Mouse (Mus musculus): ENCODE results near the gene Tbc1d30.

Tbc1d30 gene

DNA sequence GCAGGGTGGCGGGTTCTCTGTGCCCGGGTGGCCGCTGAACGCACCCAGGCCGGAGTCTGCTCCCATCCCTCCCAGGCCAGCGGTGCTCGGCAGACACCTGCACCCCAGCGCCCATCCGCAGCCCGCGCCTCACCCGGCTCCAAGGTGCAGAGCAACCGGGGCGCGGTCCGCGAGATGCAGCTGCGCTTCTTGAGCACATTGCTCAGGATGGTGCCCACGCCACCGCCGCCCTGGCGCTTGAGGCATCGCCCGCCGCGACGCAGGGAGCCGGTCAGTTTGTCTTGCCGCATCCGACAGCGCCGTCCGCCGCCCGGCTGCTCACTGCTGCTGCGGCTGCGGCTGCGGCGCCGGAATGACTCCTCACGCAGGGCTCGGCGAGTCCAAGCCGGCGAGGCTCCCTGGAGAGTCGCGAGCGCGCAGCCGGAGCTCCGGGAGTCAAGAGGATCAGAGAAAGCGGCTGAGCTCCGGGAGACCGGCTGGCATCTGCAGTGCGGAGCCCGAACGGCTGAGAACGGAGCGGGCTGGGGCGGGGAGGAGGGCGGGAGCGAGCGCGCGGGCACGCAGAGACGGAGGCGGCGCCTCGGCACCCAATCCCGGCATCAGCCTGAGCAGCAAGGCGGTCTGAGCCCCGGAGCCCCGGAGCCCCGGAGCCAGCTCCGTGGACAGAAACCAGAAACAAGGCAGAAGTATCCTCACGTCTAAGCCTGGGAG, 40.4 kb downstream of the Tbc1d30 start:
- peak; percentile 82 for DNase-seq

DNA sequence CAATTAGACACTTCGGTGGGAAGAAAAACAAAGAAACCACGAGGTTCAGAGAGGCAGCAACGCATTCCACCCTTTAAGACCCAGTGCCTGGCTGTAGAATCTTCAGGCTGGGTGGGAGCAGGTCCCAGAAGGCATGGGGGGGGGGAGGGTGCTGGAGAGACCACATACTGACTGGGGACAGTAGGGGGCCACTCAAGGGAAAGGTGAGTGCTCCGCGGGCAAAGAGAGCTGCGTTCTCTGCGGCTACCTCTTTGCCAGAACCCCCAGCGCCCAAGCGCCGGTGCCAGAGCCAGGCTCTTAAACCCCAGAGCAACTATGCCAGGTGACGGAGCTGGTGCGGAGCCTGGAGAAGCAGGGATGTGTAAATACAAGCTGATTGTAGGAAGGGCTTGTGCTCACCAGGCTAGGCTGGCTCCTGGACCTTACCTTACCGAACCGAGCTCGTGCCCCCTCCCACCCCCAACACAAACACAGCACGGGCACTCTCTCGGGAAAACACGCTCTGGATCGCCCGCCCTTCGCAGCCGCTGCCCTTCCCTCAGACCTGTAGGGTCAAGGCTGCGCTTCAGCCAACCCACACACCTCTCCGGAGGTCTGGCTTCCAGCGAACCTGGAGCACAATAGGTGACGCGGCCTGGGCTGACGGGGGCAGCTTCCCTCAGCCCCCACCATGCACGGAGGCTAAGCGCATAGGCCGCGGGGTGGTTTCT, 41.1 kb downstream of the Tbc1d30 start:
- peak; percentile 59 for DNase-seq

DNA sequence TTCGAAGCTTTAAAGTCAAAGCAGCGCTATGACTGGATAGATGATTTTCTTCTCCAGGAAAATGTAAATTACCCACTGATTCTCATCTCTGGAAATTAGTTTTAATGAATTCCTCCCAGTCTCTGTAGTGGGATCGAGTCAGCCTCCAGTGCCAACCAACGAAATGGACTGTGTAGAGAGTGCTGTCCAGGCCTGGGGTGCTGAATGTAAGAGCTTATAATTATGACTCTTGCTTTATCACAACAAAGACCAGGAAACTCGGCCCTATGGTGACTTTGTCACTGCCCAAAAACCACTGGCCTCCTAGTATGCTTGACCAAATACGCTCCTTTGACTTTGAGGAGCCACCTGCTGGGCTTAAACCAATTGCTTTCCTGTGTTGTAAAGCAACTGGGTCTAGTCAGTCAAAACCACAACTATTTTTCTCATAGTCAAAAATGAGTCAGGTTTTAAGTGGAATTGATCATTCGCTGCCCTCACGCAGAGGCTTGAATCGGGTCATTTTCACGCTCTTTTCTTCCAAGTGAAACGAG, 41.9 kb downstream of the Tbc1d30 start:
- DNase-seq: no peak

DNA sequence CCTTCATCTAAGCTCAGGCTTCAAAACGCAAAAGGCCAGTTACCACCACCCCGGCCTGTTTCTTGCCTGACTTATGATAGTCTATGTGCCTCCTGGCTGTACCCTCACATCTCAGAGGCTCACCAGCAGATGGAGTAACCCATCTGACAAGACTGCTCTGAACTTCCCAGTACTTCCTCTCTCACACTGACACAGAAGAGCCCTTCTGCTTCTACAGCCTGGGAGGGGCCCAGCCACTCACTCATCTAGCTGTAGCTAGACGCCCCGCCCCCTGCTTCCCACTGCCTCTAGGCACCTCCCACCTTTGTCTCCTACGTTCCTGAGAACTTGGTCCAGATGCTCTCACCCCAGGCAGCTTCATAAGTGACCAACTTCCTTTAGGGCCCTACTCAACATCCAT, 45.6 kb downstream of the Tbc1d30 start:
- DNase-seq: no peak

DNA sequence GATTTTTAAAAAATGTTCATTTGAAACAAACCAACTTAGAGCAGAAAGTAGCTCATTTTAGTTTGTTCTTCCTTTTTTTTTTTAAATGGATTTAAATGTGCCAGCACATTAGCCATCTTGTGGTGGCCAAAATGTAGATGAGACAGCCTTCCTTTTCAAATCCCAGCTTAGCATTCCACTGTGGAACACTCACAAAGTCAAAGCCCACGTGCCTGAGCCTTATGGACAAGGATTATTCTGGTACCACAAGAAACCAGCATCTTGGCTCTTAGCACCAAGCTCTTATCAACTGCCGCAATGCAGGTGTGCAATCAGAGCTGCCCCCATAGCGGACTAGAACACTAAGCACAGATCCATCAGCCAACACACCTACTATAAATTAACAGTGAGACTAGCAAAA, 47.5 kb downstream of the Tbc1d30 start:
- no peak for DNase-seq

DNA sequence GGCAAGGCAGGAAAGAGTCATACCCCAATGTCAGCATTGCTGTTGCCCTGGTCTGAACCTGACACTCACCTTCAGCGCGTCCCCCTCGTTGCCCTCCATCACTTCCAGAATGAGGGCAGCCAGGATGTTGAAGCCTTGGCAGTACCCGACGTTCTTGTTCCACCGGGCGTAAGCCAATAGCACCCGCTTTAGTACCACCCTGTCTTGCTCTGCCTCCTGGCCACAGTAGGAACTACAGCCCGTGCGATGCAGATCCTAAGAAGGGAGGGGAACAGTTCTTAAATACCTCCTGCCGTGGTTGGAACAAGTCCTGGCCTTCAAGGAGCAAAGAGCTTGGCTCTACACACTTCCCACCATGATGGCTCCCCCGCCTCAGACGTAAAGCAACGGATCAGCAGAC, 49.2 kb downstream of the Tbc1d30 start:
- no peak for DNase-seq

DNA sequence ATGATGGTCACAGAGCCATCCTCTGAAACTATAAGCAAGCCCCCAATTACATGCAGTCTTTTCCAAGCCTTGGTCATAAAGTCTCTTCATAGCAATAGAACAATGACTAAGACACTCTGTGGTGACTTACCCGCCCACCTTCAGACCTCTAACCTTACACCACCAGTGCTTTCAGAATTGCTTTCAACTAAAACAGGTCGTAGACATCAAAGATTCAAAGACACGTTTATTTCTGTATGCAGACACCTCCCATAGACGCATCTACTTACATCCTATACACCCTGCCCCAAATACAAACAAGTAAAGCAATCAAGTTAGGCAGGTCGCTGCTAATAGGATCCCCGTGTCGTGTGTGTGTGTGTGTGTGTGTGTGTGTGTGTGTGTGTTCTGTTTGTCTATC, 50.4 kb downstream of the Tbc1d30 start:
- DNase-seq: no peak

DNA sequence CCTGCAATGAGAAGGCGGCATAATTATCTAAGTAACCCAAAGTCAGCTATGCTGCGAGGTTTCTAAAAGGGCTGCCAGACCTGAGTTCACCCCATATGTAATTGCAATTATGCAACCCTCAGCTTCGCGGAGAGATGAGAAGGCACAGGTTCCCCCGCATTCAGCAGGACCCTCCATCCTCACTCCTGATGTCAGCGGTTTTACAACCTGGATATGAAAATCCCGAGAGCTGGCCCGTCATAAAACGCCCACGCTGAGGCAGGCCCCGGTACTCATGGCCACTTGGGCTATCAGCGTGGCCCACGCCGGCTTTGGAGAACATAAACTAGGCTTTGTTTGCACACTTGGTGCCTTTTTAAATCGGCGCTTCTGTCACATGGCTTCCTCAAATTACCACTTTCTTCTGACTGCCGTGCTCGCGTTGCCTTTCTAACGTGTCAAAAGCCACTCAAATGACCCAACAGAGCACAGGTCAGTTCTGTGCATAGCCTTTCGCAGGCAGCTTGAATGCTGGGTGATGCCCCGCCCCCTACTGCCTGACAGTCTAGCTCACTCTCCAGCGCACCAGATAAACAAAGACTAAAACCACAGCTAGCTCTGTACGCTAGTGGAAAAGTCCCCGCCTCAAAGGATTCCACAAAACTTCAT, 53.9 kb downstream of the Tbc1d30 start:
- DNase-seq: no peak

DNA sequence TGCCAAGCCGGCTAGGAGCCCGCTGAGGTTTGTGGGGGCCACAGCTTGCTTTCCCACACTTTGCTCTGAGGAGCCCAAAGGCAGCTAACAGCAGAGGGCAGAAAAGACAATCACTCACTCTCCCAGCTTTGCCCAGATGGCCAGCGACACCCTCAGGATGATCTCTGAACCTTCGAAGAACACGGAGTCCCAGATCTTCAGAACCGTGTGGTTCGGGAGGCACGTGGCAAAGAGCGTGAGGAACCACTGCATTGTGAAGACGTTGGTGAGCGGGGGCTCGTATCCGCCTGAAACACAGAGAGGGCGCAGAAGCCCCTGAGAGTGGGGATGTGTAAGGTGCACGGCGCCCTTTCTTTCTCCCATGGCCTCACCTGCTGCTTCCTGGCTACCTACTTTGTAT, 56.6 kb downstream of the Tbc1d30 start:
- DNase-seq: no peak

DNA sequence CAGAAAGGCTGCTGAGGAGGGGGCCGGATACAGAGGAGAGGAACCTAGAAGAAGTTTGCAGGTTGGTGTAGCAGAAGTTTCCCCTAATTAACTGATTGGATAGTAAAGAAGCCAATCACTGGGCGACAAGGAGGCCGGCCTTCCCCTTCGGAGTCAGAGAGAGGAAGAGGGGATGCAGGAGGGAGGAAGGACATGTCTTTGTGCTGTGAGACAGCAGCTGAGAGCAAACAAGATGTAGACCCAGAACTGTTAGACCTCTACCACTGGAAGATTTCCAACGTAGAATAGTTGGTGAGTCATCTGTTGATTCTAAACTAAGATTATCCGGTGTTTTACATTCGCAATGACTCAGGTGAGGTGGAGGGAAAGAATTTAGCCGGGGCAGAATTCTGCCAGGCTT, 57.2 kb downstream of the Tbc1d30 start:
- no peak for DNase-seq

DNA sequence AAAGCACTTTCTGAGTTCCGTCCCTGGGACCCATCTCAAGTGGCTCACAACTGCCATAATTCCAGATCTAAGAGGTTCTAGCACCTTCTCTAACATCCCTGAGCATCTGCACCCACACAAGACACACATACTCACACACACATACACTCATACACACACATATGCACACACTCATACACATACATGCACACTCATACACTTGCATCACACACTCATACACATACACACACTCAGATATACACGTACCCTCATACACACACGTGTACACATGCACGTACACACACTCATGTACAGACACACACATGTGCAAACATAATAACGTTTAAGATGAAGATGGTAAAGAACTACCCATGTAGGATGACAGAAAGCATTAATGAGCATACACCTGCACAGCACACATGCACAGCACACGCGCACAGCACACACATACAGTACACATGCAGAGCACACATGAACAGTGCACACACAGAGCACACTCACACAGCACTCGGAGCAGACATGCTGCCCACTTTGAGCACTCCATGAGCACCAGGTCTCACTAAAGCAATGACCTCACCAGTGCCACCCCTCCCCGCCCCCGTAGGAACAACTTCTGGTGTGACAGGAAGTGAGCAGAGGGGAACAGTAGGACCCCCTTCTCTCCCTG, 59.7 kb downstream of the Tbc1d30 start:
- no peak for DNase-seq

DNA sequence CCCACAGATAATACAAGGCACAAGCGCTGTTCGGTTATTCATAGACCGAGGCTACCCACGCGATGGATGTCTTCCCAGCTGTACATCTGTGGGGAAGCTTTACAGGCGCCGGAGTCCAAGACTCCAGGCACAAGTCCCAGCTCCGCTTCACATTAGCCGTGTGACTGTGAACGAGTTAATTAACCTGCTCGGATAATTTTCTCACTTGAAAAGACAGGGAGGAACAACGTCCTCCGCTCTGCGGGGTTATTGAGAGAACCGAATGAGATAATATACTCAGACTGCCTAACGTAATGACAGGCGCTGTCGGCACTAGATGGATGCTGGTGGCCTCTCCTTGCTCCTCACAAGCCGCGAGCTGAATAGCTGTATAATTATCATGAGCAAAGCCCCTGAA, 60.4 kb downstream of the Tbc1d30 start:
- DNase-seq: no peak

DNA sequence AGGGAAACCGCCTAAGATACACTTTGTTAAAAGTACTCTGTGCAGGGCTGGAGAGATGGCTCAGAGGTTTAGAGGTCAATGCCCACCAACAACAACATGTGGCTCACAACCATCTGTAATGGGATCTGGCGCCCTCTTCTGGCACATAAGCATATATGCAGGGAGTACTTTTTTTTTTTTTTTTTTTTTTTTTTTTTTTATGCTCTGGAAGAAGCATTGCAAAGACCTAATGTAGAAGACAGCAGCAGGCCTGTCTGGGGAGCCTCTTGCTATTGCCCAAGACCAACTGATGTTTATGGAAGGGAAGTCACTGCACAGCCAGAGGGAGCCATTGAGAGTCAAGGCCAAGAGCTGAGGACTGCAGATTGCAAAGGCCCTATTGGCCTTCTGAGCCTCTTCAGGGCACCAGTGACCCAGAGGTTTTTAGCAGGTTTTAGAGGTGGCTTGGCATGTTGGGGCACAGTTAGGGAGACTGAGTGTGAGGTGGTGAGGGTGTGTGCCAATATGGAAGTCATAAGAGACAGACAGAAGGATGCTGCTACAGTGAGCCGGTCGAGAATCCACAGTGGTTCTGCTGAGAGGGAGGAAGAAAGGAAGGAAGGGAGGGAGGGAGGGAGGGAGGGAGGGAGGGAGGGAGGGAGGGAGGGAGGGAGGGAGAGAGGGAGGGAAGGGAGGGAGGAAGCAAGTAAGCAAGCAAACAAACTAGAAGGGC, 61.0 kb downstream of the Tbc1d30 start:
- no peak for DNase-seq

DNA sequence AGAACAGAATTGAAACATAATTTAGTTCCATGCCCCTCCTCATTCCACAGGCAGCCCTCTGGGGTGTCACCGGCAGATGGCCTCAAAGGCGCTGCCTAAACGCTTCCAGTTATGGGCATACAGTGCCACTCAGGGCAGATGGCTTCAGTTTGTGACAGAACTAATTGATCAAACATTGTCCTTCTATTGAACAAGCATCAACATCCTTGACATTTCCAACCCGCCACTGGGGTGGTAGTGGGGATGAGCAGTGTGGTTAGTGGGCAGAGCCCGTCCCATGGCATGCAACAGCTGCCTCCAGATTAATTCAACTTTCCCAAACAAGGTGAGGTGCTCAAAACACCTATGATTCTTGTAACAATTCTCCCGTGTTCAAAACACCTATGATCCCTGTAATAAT, 68.2 kb downstream of the Tbc1d30 start:
- no peak for DNase-seq

DNA sequence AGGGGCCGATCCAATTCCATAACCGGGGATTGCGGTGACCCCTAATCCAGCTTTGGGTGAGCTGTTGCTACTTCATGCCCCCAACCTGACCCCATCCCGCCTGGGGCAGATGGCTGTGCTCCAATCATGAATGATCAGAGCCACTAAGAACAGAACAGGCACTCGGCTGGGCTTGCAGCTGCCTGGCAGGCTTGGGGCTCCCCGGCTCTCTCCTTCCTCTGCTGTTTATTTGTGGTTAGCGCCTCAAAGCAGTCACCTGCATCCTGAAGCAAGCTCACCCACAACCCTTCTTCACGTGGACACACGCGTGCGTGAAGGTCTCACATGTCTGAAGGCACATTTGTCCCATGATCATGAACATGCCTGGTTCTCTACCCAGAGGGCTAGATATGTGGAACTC, 68.6 kb downstream of the Tbc1d30 start:
- no peak for DNase-seq

DNA sequence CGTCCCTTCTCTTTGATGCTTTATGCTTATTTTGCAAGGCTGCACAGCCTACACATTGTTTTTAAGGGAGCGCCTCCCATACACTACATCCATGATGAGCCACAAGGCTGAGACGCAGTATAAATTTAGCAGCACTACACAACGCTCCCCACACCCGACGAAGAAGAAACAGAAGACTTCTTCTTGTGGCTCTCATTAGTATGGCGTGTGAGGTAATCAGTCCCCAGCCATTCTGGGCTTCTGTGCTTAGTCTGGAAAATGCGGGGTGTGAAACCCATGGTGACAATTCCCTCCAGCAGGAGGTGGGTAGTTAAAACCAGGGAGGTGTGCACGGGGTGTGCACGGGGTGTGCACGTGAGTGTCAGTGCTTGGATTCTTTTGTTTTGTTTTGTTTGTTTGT, 70.1 kb downstream of the Tbc1d30 start:
- no peak for DNase-seq

DNA sequence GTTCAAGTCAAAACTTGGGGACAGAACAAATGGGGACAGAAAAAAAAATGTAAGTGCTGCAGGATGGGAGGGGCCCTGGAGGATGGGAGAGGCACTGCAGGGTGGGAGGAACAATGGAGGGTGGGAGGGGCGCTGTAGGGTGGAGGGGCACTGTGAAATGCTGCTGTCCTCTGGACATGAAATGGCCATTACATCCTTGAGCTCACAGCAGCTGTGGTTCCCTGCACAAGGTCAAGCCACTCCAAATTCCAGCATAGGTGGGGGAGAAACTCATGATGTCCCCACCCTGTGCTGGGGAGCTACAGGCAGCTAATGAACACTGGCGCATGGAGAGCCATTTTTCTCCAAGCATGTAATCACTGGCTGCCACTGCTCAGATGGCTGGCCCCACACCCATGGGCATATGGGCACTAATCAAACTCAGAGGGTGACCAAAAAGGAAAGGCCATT, 74.0 kb downstream of the Tbc1d30 start:
- no peak for DNase-seq

DNA sequence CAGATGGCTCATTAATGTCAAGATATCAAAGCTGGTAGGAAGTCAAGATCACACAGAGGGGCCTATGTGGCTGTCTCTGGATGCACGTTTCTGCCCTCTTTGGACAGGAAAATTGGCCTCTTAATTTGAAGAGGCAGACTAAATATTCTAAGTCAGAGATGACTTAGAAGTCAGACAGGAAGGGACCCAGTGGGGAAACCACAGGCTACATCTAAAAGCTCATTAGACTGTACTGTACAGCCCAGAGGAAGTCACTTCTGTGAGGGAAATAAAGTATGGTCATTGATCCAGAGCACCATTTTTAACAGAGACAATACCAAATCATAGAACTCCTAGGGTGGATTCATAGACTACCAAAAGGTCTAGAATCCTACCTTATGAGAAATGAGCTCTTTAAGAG, 76.1 kb downstream of the Tbc1d30 start:
- no peak for DNase-seq

DNA sequence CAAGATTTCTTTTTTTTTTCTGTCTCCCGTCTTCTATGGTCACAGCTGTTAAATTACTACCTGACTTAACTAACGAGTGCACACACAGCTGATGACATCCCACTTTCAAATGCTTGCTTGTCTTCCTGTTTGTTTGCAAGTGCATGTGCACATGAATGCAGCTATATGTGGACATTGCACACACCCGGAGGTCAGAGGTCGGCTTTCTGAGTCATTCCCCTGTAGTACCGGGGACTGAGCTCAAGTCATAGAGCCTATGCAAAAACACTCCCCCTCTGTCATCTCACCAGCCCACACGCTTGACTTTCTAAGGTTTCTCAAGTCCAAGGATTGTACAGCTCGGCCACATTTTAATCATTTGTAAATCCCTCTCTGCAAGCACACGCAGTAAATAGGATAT, 80.1 kb downstream of the Tbc1d30 start:
- no peak for DNase-seq

DNA sequence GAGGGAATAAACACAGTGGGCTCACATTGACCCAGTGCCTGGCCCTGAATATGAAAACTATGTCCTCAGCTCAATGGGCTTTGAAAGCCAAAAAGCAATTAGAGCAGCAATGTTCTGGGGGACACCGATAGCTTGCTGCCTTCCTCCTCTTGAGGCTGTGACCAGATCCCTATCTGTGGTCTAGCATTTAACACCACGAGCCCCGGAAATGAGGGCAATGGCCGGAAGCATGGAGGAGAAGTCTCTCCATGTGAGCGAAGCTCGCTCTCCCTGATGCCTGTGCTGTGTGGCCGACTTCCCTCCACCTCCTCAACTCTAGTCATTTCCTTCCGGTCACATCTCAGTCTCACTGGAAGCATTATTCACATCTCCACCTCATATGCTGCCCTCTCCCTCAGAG, 82.3 kb downstream of the Tbc1d30 start:
- DNase-seq: no peak

DNA sequence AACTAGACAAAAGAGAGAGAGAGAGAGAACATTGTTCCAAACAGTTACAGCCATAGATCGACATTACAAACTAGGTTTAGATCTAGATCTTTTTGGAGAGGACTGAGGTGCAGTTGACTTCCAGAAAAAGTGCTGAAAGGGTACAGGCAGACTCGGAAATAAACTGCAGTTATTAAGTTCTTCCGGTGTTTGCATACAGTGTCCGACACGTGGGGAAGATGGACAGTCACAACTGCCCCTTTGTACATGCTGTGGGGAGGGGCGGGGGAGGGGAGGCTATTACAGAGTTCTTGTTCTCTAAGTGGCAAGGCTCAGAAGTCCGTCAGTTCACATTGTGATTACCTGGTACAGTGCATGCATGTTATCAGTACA, 86.9 kb downstream of the Tbc1d30 start:
- no peak for DNase-seq

DNA sequence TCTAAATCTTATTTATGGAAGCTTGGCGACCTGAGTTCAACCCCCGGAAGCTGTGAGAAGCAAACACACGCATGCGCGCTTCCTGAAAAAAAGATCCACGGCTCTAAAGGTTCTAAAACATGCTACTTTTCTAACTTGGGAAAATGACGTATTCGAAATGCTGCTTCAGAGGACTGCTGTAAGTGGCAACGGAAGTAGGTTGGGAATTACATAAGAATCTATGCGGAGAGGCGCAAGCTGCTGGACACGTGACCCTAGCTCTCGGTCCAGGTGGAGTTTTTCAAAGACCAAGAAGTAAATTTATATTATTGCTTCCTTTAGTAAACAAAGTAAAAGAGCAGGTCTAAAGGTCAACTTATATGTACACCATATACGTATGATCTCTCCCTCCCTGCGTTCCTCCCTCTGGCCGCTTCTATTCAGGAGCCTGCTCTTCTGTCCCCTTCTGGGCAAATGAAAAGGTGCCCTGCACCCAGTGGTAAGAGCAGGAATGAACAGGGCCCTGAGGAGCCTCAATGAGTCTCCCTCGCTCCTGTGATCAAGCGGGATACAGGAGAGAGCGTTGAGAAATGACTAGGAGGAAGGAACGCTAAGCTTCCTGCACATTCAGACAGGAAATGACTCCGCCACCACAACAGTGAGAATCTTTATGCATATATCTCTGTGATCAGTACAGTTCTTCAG, 87.4 kb downstream of the Tbc1d30 start:
- DNase-seq: no peak

Measured in cerebellum, adult 11-12 months (tissue).